Comparison of ENCODE assay signal across 10 mouse cellular contexts in the genomic region with DNA sequence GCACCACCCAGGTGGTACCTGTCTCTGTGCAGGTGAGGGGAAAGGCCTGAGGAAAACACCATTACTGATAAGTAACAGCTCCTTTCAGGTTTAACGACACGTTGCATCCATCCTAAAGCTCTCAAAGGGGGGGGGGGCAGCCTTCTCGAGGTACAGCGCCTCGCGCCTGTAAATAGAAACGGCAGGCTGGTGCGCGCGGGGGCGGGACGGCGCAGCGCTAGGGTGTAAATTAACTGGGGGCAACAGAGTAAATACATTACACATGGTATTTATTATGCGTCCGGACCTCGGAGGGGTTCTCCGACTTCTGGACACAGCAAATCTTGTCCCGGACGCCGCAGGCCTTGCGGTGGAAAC.
DNase-seq lines count a peak whose midpoint lies in the region; ATAC-seq and TF ChIP-seq lines count a peak whose summit lies in the region.
"Had no signal": no experiment of that assay in that cellular context is flagged by ENCODE, and none has a peak within 500 bp of the region (broad histone marks: within the 10 kb centered on the region; RNA-seq: fewer than 3 reads in every experiment).

No protein-coding gene starts in this region.

- H3K79me2 ChIP-seq in MEL (ENCODE audit: control insufficient read depth, insufficient read depth, low read length, poor library complexity), result no peaks in the 10 kb centered on the region; the same call in 1 of the 2 replicates

- DNase-seq in heart, postnatal 4 days, result no peak
- DNase-seq in MEL (ENCODE audit: low read depth, low spot score), result peak; percentile 44
- DNase-seq in midbrain, embryonic 10.5 days (ENCODE audit: low spot score), result no peak
- DNase-seq in MN1 (ENCODE audit: low spot score), result no peak
- no peak for DNase-seq in urinary bladder, adult 18-20 months (ENCODE audit: low spot score in 2 of 2)
- DNase-seq in urinary bladder, postnatal 10 days (ENCODE audit: low spot score), result no peak

- no peak for TF ChIP-seq POLR2A in MEL (IDR thresholded peaks at IDR 0.05; ENCODE audit: control insufficient read depth in 1 of 2, insufficient read depth in 1 of 2, low read depth in 1 of 2, low read length in 2 of 2, poor library complexity in 1 of 2)

- TF ChIP-seq EP300 in MEL (IDR thresholded peaks at IDR 0.05; ENCODE audit: low read depth in 1 of 2, low read length in 2 of 2), result no peak

- H3K4me1 ChIP-seq in heart, embryonic 14.5 days (ENCODE audit: control insufficient read depth in 2 of 2, insufficient read depth in 2 of 2, low read length in 2 of 2), result peaks cover 15 to 21% of the 10 kb centered on the region in 2 experiments; a peak in 3 of 4 replicates
- H3K4me1 ChIP-seq in MEL (ENCODE audit: control insufficient read depth in 1 of 2, insufficient read depth in 2 of 2, low read length in 2 of 2), result peaks cover 0 to 19% of the 10 kb centered on the region in 2 experiments; a peak in 2 of 4 replicates
- peaks cover 15% of the 10 kb centered on the region for H3K4me1 ChIP-seq in forebrain, embryonic 16.5 days (replicated peaks; ENCODE audit: control insufficient read depth, insufficient read depth, low read length)
- peaks cover 41% of the 10 kb centered on the region for H3K4me1 ChIP-seq in midbrain, embryonic 10.5 days

- peak overlapping the region; percentile 84 for H3K4me2 ChIP-seq in heart, embryonic 14.5 days (ENCODE audit: low read length)
- H3K4me2 ChIP-seq in forebrain, embryonic 16.5 days (ENCODE audit: low read length), result peak overlapping the region; percentile 60

- TF ChIP-seq RAD21 in MEL (IDR thresholded peaks at IDR 0.05; ENCODE audit: low read depth, low read length), result no peak

- no peaks in the 10 kb centered on the region for H3K9me3 ChIP-seq in heart, embryonic 14.5 days (ENCODE audit: control insufficient read depth, low read length)
- no peaks in the 10 kb centered on the region for H3K9me3 ChIP-seq in MEL (replicated peaks; ENCODE audit: insufficient read depth, low read length)
- no peaks in the 10 kb centered on the region for H3K9me3 ChIP-seq in forebrain, embryonic 16.5 days (ENCODE audit: control insufficient read depth, low read length)
- no peaks in the 10 kb centered on the region for H3K9me3 ChIP-seq in midbrain, embryonic 10.5 days (replicated peaks)

- 7% methylated on average over 22 of the region's 22 CpGs for WGBS in heart, embryonic 14.5 days
- WGBS in forebrain, embryonic 16.5 days, result 8% methylated on average over 22 of the region's 22 CpGs
- 5% methylated on average over 22 of the region's 22 CpGs for WGBS in midbrain, embryonic 10.5 days

- no peak for ATAC-seq in heart, embryonic 14.5 days (ENCODE audit: insufficient number of reproducible peaks, insufficient read depth, low FRiP score, low read depth)
- ATAC-seq in forebrain, embryonic 16.5 days, result peak; percentile 25
- ATAC-seq: Patski had no signal

- H3K27ac ChIP-seq in heart, embryonic 14.5 days (replicated peaks in 1 of 2; ENCODE audit: control insufficient read depth in 1 of 2, insufficient read depth in 1 of 2, low read depth in 2 of 2, low read length in 2 of 2), result peak overlapping the region; percentile 38 to 55; a peak in 3 of 4 replicates
- no peak overlapping the region for H3K27ac ChIP-seq in MEL (ENCODE audit: control insufficient read depth, low read depth, low read length)
- peak overlapping the region; percentile 83 for H3K27ac ChIP-seq in forebrain, embryonic 16.5 days (ENCODE audit: low read length)
- H3K27ac ChIP-seq in midbrain, embryonic 10.5 days (replicated peaks), result peak overlapping the region; percentile 85
- H3K27ac ChIP-seq: macrophage had no signal

- H3K4me3 ChIP-seq in heart, embryonic 14.5 days (ENCODE audit: control insufficient read depth in 1 of 2, insufficient read depth in 1 of 2, low read depth in 1 of 2, low read length in 2 of 2), result peak overlapping the region; percentile 50 to 56
- peak overlapping the region in 1 of 2 experiments; percentile 50; a peak in 3 of 4 replicates for H3K4me3 ChIP-seq in MEL (ENCODE audit: control insufficient read depth in 1 of 2, insufficient read depth in 1 of 2, low read depth in 2 of 2, low read length in 2 of 2)
- peak overlapping the region; percentile 45 for H3K4me3 ChIP-seq in forebrain, embryonic 16.5 days (replicated peaks; ENCODE audit: low read length)
- peak overlapping the region; percentile 56 for H3K4me3 ChIP-seq in midbrain, embryonic 10.5 days

- no peak for TF ChIP-seq CTCF in MEL (IDR thresholded peaks at IDR 0.05 in 2 of 3, conservative IDR thresholded peaks at IDR 0.05 in 1 of 3; ENCODE audit: control insufficient read depth in 1 of 3, insufficient read depth in 1 of 3, low read depth in 2 of 3, low read length in 3 of 3, poor library complexity in 1 of 3, severe bottlenecking in 1 of 3)

- peaks cover 11% of the 10 kb centered on the region for H3K27me3 ChIP-seq in heart, embryonic 14.5 days (ENCODE audit: control insufficient read depth, insufficient read depth, low read length)
- no peaks in the 10 kb centered on the region; a peak in 2 of 4 replicates for H3K27me3 ChIP-seq in MEL (ENCODE audit: control insufficient read depth in 1 of 2, insufficient read depth in 2 of 2, low read length in 2 of 2)
- H3K27me3 ChIP-seq in forebrain, embryonic 16.5 days (replicated peaks; ENCODE audit: control insufficient read depth, insufficient read depth, low read length), result peaks cover 6% of the 10 kb centered on the region; the same call in 1 of the 2 replicates
- peaks cover 100% of the 10 kb centered on the region for H3K27me3 ChIP-seq in midbrain, embryonic 10.5 days (ENCODE audit: low read depth, poor library complexity, severe bottlenecking)

- no peaks in the 10 kb centered on the region for H3K36me3 ChIP-seq in heart, embryonic 14.5 days (ENCODE audit: control insufficient read depth, insufficient read depth, low read length)
- H3K36me3 ChIP-seq in MEL (ENCODE audit: control insufficient read depth in 1 of 2, insufficient read depth in 2 of 2, low read length in 2 of 2), result peaks cover 0 to 11% of the 10 kb centered on the region in 2 experiments; a peak in 2 of 4 replicates
- no peaks in the 10 kb centered on the region for H3K36me3 ChIP-seq in forebrain, embryonic 16.5 days (ENCODE audit: control insufficient read depth, insufficient read depth)
- H3K36me3 ChIP-seq in midbrain, embryonic 10.5 days, result no peaks in the 10 kb centered on the region

- peak overlapping the region; percentile 71 for H3K9ac ChIP-seq in heart, embryonic 14.5 days (ENCODE audit: low read length)
- H3K9ac ChIP-seq in MEL (ENCODE audit: control insufficient read depth, low read depth, low read length, poor library complexity, severe bottlenecking), result peak overlapping the region; percentile 51
- H3K9ac ChIP-seq in forebrain, embryonic 16.5 days (replicated peaks; ENCODE audit: low read depth, low read length), result peak overlapping the region; percentile 71

TF ChIP-seq in MEL, 35 proteins besides CTCF, POLR2A, EP300 and RAD21:
- TF ChIP-seq JUND (IDR thresholded peaks at IDR 0.05; ENCODE audit: low read depth, low read length), result no peak
- no peak for TF ChIP-seq USF2 (IDR thresholded peaks at IDR 0.05; ENCODE audit: borderline replicate concordance in 1 of 2, insufficient read depth in 1 of 2, low read depth in 1 of 2, low read length in 2 of 2)
- TF ChIP-seq MYC (IDR thresholded peaks at IDR 0.05; ENCODE audit: low read depth, low read length), result no peak
- no peak for TF ChIP-seq USF1 (IDR thresholded peaks at IDR 0.05; ENCODE audit: low read depth, low read length)
- TF ChIP-seq BHLHE40 (IDR thresholded peaks at IDR 0.05; ENCODE audit: borderline replicate concordance, low read depth, low read length), result no peak
- no peak for TF ChIP-seq ZNF384 (IDR thresholded peaks at IDR 0.05; ENCODE audit: low read depth, low read length)
- no peak for TF ChIP-seq HCFC1 (IDR thresholded peaks at IDR 0.05; ENCODE audit: low read depth, low read length)
- TF ChIP-seq MEF2A (IDR thresholded peaks at IDR 0.05; ENCODE audit: extremely low read depth, insufficient replicate concordance, low read depth, low read length, poor library complexity, severe bottlenecking), result no peak
- TF ChIP-seq POLR2AphosphoS2 (IDR thresholded peaks at IDR 0.05; ENCODE audit: low read length), result no peak
- TF ChIP-seq MXI1 (IDR thresholded peaks at IDR 0.05; ENCODE audit: low read depth, low read length), result no peak
- TF ChIP-seq MAZ (IDR thresholded peaks at IDR 0.05; ENCODE audit: low read depth, low read length), result no peak
- no peak for TF ChIP-seq TAL1 (IDR thresholded peaks at IDR 0.05; ENCODE audit: low read length)
- TF ChIP-seq CHD2 (IDR thresholded peaks at IDR 0.05; ENCODE audit: low read length), result no peak
- TF ChIP-seq MAX (IDR thresholded peaks at IDR 0.05; ENCODE audit: low read length), result no peak
- no peak for TF ChIP-seq RCOR1 (IDR thresholded peaks at IDR 0.05; ENCODE audit: low read depth, low read length)
- no peak for TF ChIP-seq MYB (IDR thresholded peaks at IDR 0.05; ENCODE audit: low read depth, low read length)
- no peak for TF ChIP-seq MAFK (IDR thresholded peaks at IDR 0.05; ENCODE audit: borderline replicate concordance, low read depth, low read length)
